In the genomic region with DNA sequence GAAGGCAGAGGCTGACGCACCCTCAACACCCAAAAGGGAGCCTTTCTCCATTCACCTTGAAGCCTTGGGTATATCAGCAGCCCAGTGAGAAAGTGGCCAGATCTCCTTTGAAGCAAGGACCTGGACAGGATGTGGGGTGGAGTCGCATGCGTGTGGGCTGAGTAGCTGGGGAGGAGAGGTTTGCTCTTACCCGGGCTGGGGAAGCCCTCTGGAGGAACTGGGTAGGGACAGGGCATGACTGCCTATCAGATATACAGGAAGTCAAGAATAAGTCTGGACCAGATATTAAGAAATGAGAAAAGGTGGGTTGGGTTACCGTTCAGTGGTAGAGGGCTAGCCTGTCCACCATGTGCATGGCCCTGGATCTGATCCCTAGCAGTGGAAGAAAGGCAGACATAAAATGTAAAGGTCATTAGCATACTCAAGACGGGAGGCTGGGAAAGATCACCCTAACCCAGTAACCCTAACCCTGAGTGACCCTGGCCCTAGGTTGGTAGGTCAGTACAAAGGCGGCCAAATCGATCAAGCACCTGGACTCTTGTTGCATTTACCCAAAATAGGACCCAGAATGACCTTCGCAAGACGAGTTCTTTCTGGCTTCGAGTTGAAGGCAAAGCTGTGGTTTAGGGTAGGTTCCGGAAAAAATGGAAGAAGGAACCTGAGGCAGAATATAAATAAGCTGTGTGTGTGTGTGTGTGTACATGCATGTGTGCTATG, we compare ENCODE assay signal across 21 mouse cellular contexts. TPM values are rescaled to one million over a fixed set of nuclear protein-coding genes. Genes with fewer than 3 reads are reported as not detected.
DNase-seq lines count a peak whose midpoint lies in the region; ATAC-seq and TF ChIP-seq lines count a peak whose summit lies in the region.
"Had no signal": no experiment of that assay in that cellular context is flagged by ENCODE, and none has a peak within 500 bp of the region (broad histone marks: within the 10 kb centered on the region; RNA-seq: fewer than 3 reads in every experiment).

No protein-coding gene starts in this region.

- DNase-seq in liver, embryonic 11.5 days (ENCODE audit: low spot score), result no peak
- no peak for DNase-seq in liver
- DNase-seq in induced T-regulatory cell, adult 2 months (ENCODE audit: low read depth), result peak; percentile 44
- no peak for DNase-seq in thymus, postnatal 25 days
- DNase-seq: adrenal gland, postnatal 25 days; cerebellum, adult 8-10 months; kidney, postnatal 36 days; midbrain, embryonic 14.5 days; retina, postnatal 1 day; right cerebral cortex, postnatal 25 days had no signal

- peak; percentile 13; the same call in 1 of the 2 replicates for ATAC-seq in liver, embryonic 11.5 days (replicated peaks; ENCODE audit: low FRiP score)
- peak; percentile 74 for ATAC-seq in monocyte, adult 5-6 weeks (replicated peaks; ENCODE audit: insufficient number of reproducible peaks, low FRiP score, low TSS enrichment, poor library complexity, severe bottlenecking)
- no peak for ATAC-seq in erythroblast, adult 5-6 weeks (replicated peaks; ENCODE audit: low FRiP score, poor library complexity, severe bottlenecking)
- ATAC-seq in frontal cortex, adult (ENCODE audit: low TSS enrichment), result no peak
- ATAC-seq: hindbrain, postnatal 0 days had no signal

- no peaks in the 10 kb centered on the region for H3K36me3 ChIP-seq in liver, embryonic 11.5 days (ENCODE audit: control insufficient read depth, insufficient read depth, low read length)
- H3K36me3 ChIP-seq in E14TG2a.4 (ENCODE audit: insufficient read depth, low read length), result peaks cover 47% of the 10 kb centered on the region
- H3K36me3 ChIP-seq: embryonic facial prominence, embryonic 10.5 days; forebrain, embryonic 10.5 days; heart, embryonic 10.5 days; limb, embryonic 13.5 days; neural tube, embryonic 12.5 days had no signal

- TF ChIP-seq CTCF in E14TG2a.4 (conservative IDR thresholded peaks at IDR 0.05; ENCODE audit: low read length), result no peak

- no peaks in the 10 kb centered on the region for H3K9me3 ChIP-seq in liver, embryonic 11.5 days (ENCODE audit: control insufficient read depth, low read length)
- H3K9me3 ChIP-seq in E14TG2a.4 (ENCODE audit: low read length), result no peaks in the 10 kb centered on the region
- H3K9me3 ChIP-seq: embryonic facial prominence, embryonic 10.5 days; forebrain, embryonic 10.5 days; heart, embryonic 10.5 days; limb, embryonic 13.5 days; megakaryocyte, embryonic 14.5 days; neural tube, embryonic 12.5 days had no signal

- H3K4me3 ChIP-seq in liver, embryonic 11.5 days (ENCODE audit: low read depth, low read length), result no peak overlapping the region
- peak overlapping the region; percentile 61 for H3K4me3 ChIP-seq in E14TG2a.4 (replicated peaks; ENCODE audit: low read length)
- H3K4me3 ChIP-seq: embryonic facial prominence, embryonic 10.5 days; forebrain, embryonic 10.5 days; heart, embryonic 10.5 days; limb, embryonic 13.5 days; megakaryocyte, embryonic 14.5 days; neural tube, embryonic 12.5 days had no signal

- no peak overlapping the region for H3K4me2 ChIP-seq in liver, embryonic 11.5 days
- H3K4me2 ChIP-seq: limb, embryonic 13.5 days; neural tube, embryonic 12.5 days had no signal

- no peak overlapping the region for H3K9ac ChIP-seq in liver, embryonic 11.5 days (ENCODE audit: low read depth, low read length)
- H3K9ac ChIP-seq: limb, embryonic 13.5 days; neural tube, embryonic 12.5 days had no signal

- 59% methylated on average over 12 of the region's 12 CpGs for WGBS in liver, embryonic 11.5 days

- H3K4me1 ChIP-seq in liver, embryonic 11.5 days (replicated peaks; ENCODE audit: control insufficient read depth, insufficient read depth, low read length), result peaks cover 30% of the 10 kb centered on the region
- H3K4me1 ChIP-seq in E14TG2a.4 (replicated peaks; ENCODE audit: low read depth, low read length), result peaks cover 91% of the 10 kb centered on the region

- H3K27me3 ChIP-seq in liver, embryonic 11.5 days (replicated peaks; ENCODE audit: control insufficient read depth, insufficient read depth, low read length), result peaks cover 24% of the 10 kb centered on the region
- H3K27me3 ChIP-seq in E14TG2a.4 (ENCODE audit: insufficient read depth, low read length), result no peaks in the 10 kb centered on the region

- H3K27ac ChIP-seq in liver, embryonic 11.5 days (ENCODE audit: low read depth, low read length), result no peak overlapping the region
- H3K27ac ChIP-seq: embryonic facial prominence, embryonic 10.5 days; forebrain, embryonic 10.5 days; heart, embryonic 10.5 days; hindbrain, postnatal 0 days; limb, embryonic 13.5 days; neural tube, embryonic 12.5 days had no signal

RNA-seq across cellular contexts. Expression of a gene that starts 5.1 kb away (rescaled TPM):
- 14.1 and 15.6 TPM in 2 replicates for polyA plus RNA-seq in liver, embryonic 11.5 days (2014; fragmentation: Nextera tagmentation; extraction: Ambion mirVana)
- 9.8 to 17.2 TPM (median 15.0 TPM) in 3 replicates for total RNA-seq in monocyte, adult 5-6 weeks (2017)
- 3.8 and 4.8 TPM in 2 replicates for total RNA-seq in erythroblast, adult 5-6 weeks (2015; ENCODE audit: low replicate concordance)
- 0.84 and 1.0 TPM in 2 replicates for total RNA-seq in erythroblast, adult 5-6 weeks (2017; ENCODE audit: low replicate concordance)

RNA-seq across cellular contexts. Expression of a gene that starts 16.5 kb away (rescaled TPM):
- 256 and 274 TPM in 2 replicates for polyA plus RNA-seq in liver, embryonic 11.5 days (2014; fragmentation: Nextera tagmentation; extraction: Ambion mirVana)
- 302 to 403 TPM (median 317 TPM) in 3 replicates for total RNA-seq in monocyte, adult 5-6 weeks (2017)
- total RNA-seq in erythroblast, adult 5-6 weeks (2015; ENCODE audit: low replicate concordance), result 183 and 206 TPM in 2 replicates
- total RNA-seq in erythroblast, adult 5-6 weeks (2017; ENCODE audit: low replicate concordance), result 81.3 and 93.7 TPM in 2 replicates

RNA-seq across cellular contexts. Expression of a gene that starts 31.8 kb away (rescaled TPM):
- polyA plus RNA-seq in liver, embryonic 11.5 days (2014; fragmentation: Nextera tagmentation; extraction: Ambion mirVana), result 0.92 and 1.2 TPM in 2 replicates
- total RNA-seq in monocyte, adult 5-6 weeks (2017), result 5.8 to 17.7 TPM (median 16.6 TPM) in 3 replicates
- total RNA-seq in erythroblast, adult 5-6 weeks (2015; ENCODE audit: low replicate concordance), result 1.2 and 1.9 TPM in 2 replicates
- 0.28 TPM in 1 of 2 replicates, not detected in the other for total RNA-seq in erythroblast, adult 5-6 weeks (2017; ENCODE audit: low replicate concordance)

RNA-seq across cellular contexts. Expression of a gene that starts 37.7 kb away (rescaled TPM):
- 56.6 and 62.1 TPM in 2 replicates for polyA plus RNA-seq in liver, embryonic 11.5 days (2014; fragmentation: Nextera tagmentation; extraction: Ambion mirVana)
- total RNA-seq in monocyte, adult 5-6 weeks (2017), result 579 to 859 TPM (median 610 TPM) in 3 replicates
- 30.4 and 56.8 TPM in 2 replicates for total RNA-seq in erythroblast, adult 5-6 weeks (2015; ENCODE audit: low replicate concordance)
- 32.1 and 37.9 TPM in 2 replicates for total RNA-seq in erythroblast, adult 5-6 weeks (2017; ENCODE audit: low replicate concordance)

RNA-seq across cellular contexts. Expression of a gene that starts 56.1 kb away (rescaled TPM):
- 10.5 and 13.7 TPM in 2 replicates for polyA plus RNA-seq in liver, embryonic 11.5 days (2014; fragmentation: Nextera tagmentation; extraction: Ambion mirVana)
- 0.64 to 4.9 TPM (median 2.6 TPM) in 3 replicates for total RNA-seq in monocyte, adult 5-6 weeks (2017)
- 31.3 and 37.1 TPM in 2 replicates for total RNA-seq in erythroblast, adult 5-6 weeks (2015; ENCODE audit: low replicate concordance)
- total RNA-seq in erythroblast, adult 5-6 weeks (2017; ENCODE audit: low replicate concordance), result 12.3 and 20.9 TPM in 2 replicates

Comparison
In these comparisons a context has a peak if more than half of its experiments do, and no peak if none do; other contexts are left out.
1. ATAC-seq: peak in liver, embryonic 11.5 days (single experiment) and monocyte, adult 5-6 weeks (single experiment); none in erythroblast, adult 5-6 weeks (single experiment) and frontal cortex, adult (single experiment).